Mouse (Mus musculus) embryonic facial prominence, embryonic 14.5 days (tissue): ENCODE results near the gene Ppm1e. TPM values are rescaled to one million over a fixed set of nuclear protein-coding genes. Genes with fewer than 3 reads are reported as not detected.
"Not testable (repeated sequence)": the region's sequence is repeated elsewhere in the genome, so short reads cannot be mapped to it uniquely, and the experiment has no call there.

Source experiments
- ATAC-seq: fragments of 200-750 bp; cut with Nextera tagmentation; 2 replicates; pipeline ENCODE4 v1.8.0; 2017; ENCODE audit warnings: low read depth, moderate number of reproducible peaks, moderate TSS enrichment
- DNase-seq: peaks from one replicate; pipeline ENCODE4 v3.0.0-alpha.2; 2015; ENCODE audit warnings: low spot score
- H3K27ac ChIP-seq: fragments of 300-500 bp; sonication (generic); replicated peaks from 2 replicates; pipeline ENCODE4 v1.5.1; 2014; ENCODE audit warnings: low read depth, mild to moderate bottlenecking, low read length, moderate library complexity
- H3K27me3 ChIP-seq: fragments of 300-500 bp; sonication (generic); replicated peaks from 2 replicates; pipeline ENCODE4 v1.6.1; 2014; ENCODE audit warnings: low read length; ENCODE audit not compliant: control insufficient read depth, insufficient read depth
- H3K36me3 ChIP-seq: fragments of 300-500 bp; sonication (generic); 2 replicates; pipeline ENCODE4 v1.6.1; 2014; ENCODE audit warnings: low read length, mixed read lengths; ENCODE audit not compliant: control insufficient read depth, insufficient read depth
- H3K4me1 ChIP-seq: fragments of 300-500 bp; sonication (generic); 2 replicates; pipeline ENCODE4 v1.6.1; 2014; ENCODE audit warnings: antibody characterized with exemption, low read length; ENCODE audit not compliant: control insufficient read depth, insufficient read depth
- H3K4me2 ChIP-seq: fragments of 300-500 bp; sonication (generic); 2 replicates; pipeline ENCODE4 v1.6.1; 2014; ENCODE audit warnings: low read depth, mild to moderate bottlenecking, low read length, moderate library complexity, mixed read lengths
- H3K4me3 ChIP-seq: fragments of 300-500 bp; sonication (generic); 2 replicates; pipeline ENCODE4 v1.5.1; 2014; ENCODE audit warnings: low read depth, mild to moderate bottlenecking, low read length
- H3K9ac ChIP-seq: fragments of 300-500 bp; sonication (generic); 2 replicates; pipeline ENCODE4 v1.6.1; 2014; ENCODE audit warnings: low read depth, mild to moderate bottlenecking, low read length, moderate library complexity, mixed read lengths
- H3K9me3 ChIP-seq: fragments of 300-500 bp; sonication (generic); 2 replicates; pipeline ENCODE4 v1.6.1; 2016; ENCODE audit warnings: low read length; ENCODE audit not compliant: control insufficient read depth
- WGBS: fragments of 180-500 bp; shearing (Covaris S2); extraction: QIAGEN DNeasy Blood & Tissue Kit; methylation state at CpG from one replicate; pipeline ENCODE4 v1.1.7; 2014; 5-methylcytosine and 5-hydroxymethylcytosine counted together
- polyA plus RNA-seq: library from polyadenylated mRNA; unstranded; fragments of >200 nt; fragmentation: Nextera tagmentation; extraction: Ambion mirVana; gene quantifications from 2 replicates; pipeline ENCODE4 v1.2.1, GENCODE M21; 2014

The Ppm1e gene
- polyA plus RNA-seq, 1 experiment from 2014 or later: 6.6 TPM

GRCm38 (mm10) chr11:87270958-87271357 lies 87.9 kb downstream of the Ppm1e start:
- Histone ChIP-seq H3K27me3 (no peaks in the 10 kb centered on the region), H3K36me3 (no peaks in the 10 kb centered on the region), H3K4me2 (no peak overlapping the region), H3K4me3 (no peak overlapping the region), H3K27ac (peak overlapping the region; percentile 76), H3K4me1 (no peaks in the 10 kb centered on the region), H3K9ac (no peak overlapping the region), H3K9me3 (0 out of 2 replicates have a peak, but pooled peaks cover 3% of the 10 kb centered on the region)
- ATAC-seq (no peak), DNase-seq (peak; percentile 84)
- WGBS: 4% methylated on average over 2 of the region's 2 CpGs

DNA sequence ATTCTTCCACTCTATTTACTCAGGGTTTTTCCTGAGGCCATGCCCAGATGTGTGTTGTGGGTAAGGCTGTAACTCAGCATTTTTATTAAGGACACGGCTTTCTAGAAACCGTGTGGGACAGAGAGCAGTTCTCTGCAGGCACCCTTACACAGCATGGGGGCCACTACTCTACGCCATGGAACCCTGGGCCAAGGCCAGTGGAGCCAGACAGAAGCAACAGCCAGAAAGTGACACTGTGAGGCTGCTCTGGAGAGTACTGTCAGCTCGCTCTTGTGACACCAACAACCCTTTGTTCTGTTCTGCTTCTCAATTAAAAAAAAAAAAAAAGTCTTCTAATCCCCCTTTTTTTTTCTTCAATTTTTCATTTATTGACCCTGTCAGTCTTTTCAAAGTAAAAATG lies 88.4 kb downstream of the Ppm1e start:
- WGBS: 36% methylated on average over 4 of the region's 4 CpGs
- peak overlapping the region; percentile 76 for H3K27ac ChIP-seq

GRCm38 (mm10) chr11:87268803-87269202 lies 90.0 kb downstream of the Ppm1e start:
- H3K9ac ChIP-seq: no peak overlapping the region
- no peaks in the 10 kb centered on the region for H3K36me3 ChIP-seq
- no peak overlapping the region for H3K4me2 ChIP-seq
- H3K27ac ChIP-seq: no peak overlapping the region
- DNase-seq (no peak), ATAC-seq (no peak)
- 0 out of 2 replicates have a peak, but pooled peaks cover 3% of the 10 kb centered on the region for H3K9me3 ChIP-seq
- peaks cover 6% of the 10 kb centered on the region; the same call in 1 of the 2 replicates for H3K4me1 ChIP-seq
- no peak overlapping the region for H3K4me3 ChIP-seq
- H3K27me3 ChIP-seq: no peaks in the 10 kb centered on the region
- 90% methylated on average over 2 of the region's 2 CpGs for WGBS

More for the DNA sequence above, 88.4 kb downstream of the Ppm1e start:
- Histone ChIP-seq H3K9me3 (0 out of 2 replicates have a peak, but pooled peaks cover 3% of the 10 kb centered on the region), H3K36me3 (no peaks in the 10 kb centered on the region), H3K27me3 (no peaks in the 10 kb centered on the region), H3K9ac (no peak overlapping the region), H3K4me3 (no peak overlapping the region), H3K4me1 (no peaks in the 10 kb centered on the region), H3K4me2 (no peak overlapping the region)
- ATAC-seq: no peak
- no peak for DNase-seq

DNA sequence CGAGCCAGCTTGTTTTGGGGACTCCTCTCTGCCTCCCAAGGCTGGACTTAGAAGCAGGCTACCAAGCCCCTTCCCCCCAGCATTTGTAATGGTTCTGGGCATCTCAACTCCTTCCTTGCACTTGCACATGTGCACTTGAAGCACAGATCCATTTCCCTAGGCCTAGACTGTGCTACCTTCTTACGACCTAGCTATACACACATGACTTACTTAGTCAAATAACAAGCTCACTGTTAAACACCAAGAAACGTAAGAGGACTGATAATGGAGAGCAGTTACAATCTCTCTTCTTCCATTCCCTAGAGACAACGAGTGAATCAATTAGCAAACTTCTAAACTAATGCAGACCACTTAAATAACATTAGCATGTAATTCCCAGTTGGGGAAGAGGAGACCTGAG lies 92.6 kb downstream of the Ppm1e start:
- Histone ChIP-seq H3K4me3 (no peak overlapping the region), H3K9me3 (no peaks in the 10 kb centered on the region), H3K4me2 (no peak overlapping the region), H3K27ac (no peak overlapping the region), H3K36me3 (no peaks in the 10 kb centered on the region), H3K4me1 (peaks cover 6% of the 10 kb centered on the region; the same call in 1 of the 2 replicates), H3K27me3 (no peaks in the 10 kb centered on the region), H3K9ac (no peak overlapping the region)
- ATAC-seq (no peak), DNase-seq (no peak)
- 57% methylated on average over 4 of the region's 4 CpGs for whole genome bisulfite sequencing

GRCm38 (mm10) chr11:87263946-87264345 lies 94.9 kb downstream of the Ppm1e start:
- DNase-seq: no peak
- H3K4me2 ChIP-seq: no peak overlapping the region

DNA sequence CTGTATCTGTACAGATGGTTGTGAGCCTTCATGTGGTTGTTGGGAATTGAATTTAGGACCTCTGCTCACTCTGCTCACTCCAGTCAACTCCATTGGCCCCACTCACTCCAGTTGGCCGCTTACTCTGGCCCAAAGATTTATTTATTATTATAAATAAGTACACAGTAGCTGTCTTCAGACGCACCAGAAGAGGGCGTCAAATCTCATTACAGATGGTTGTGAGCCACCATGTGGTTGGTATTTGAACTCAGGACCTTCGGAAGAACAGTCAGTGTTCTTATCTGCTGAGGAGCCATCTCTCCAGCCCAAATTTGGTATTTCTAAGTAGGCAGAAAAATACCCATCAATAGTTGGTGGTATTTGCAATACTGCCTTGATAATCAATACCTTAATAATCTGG lies 97.1 kb downstream of the Ppm1e start:
- WGBS: 65% methylated on average over 4 of the region's 4 CpGs
- DNase-seq, ATAC-seq: not testable (repeated sequence)

More at GRCm38 (mm10) chr11:87263946-87264345, 94.9 kb downstream of the Ppm1e start:
- H3K27ac ChIP-seq: no peak overlapping the region
- no peak overlapping the region for H3K9ac ChIP-seq
- no peaks in the 10 kb centered on the region for H3K36me3 ChIP-seq
- 17% methylated on average over 7 of the region's 7 CpGs for WGBS
- ATAC-seq: no peak
- H3K9me3 ChIP-seq: no peaks in the 10 kb centered on the region
- H3K27me3 ChIP-seq: no peaks in the 10 kb centered on the region
- no peak overlapping the region for H3K4me3 ChIP-seq
- H3K4me1 ChIP-seq: peaks cover 6% of the 10 kb centered on the region; the same call in 1 of the 2 replicates

DNA sequence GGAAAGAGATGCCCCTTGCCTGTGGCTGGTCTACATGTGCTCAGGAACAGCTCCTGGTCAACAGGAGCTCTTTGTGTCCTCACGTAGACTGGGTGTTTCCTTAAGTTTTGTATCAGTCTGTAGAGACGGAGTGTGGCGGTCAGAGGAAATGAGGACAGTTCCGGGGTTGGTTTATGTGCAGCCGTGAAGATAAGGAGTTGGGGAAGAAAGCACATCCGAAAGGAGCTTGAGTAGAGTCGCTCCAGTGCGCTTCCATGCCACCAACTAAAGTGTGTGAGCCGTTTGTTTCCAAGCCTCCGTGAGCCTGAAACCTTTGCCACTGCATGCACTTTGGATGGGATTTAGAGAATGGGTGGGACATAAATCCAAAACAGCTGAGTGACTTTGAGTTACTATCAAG lies 99.0 kb downstream of the Ppm1e start:
- H3K36me3 ChIP-seq: no peaks in the 10 kb centered on the region
- no peak overlapping the region for H3K27ac ChIP-seq
- H3K4me2 ChIP-seq: no peak overlapping the region
- WGBS: 81% methylated on average over 10 of the region's 10 CpGs
- H3K27me3 ChIP-seq: no peaks in the 10 kb centered on the region
- no peak overlapping the region for H3K9ac ChIP-seq
- no peak overlapping the region for H3K4me3 ChIP-seq
- DNase-seq (no peak), ATAC-seq (no peak)
- H3K4me1 ChIP-seq: peaks cover 6% of the 10 kb centered on the region; the same call in 1 of the 2 replicates
- no peaks in the 10 kb centered on the region for H3K9me3 ChIP-seq

More for the DNA sequence above, 97.1 kb downstream of the Ppm1e start:
- not testable (repeated sequence) for H3K4me2 ChIP-seq, H3K27ac ChIP-seq, H3K27me3 ChIP-seq, H3K9ac ChIP-seq, H3K36me3 ChIP-seq, H3K4me1 ChIP-seq, H3K4me3 ChIP-seq, H3K9me3 ChIP-seq

GRCm38 (mm10) chr11:87257282-87257681 lies 101.5 kb downstream of the Ppm1e start:
- ATAC-seq (no peak), DNase-seq (no peak)
- Histone ChIP-seq H3K27me3 (no peaks in the 10 kb centered on the region), H3K36me3 (no peaks in the 10 kb centered on the region), H3K9me3 (no peaks in the 10 kb centered on the region), H3K4me2 (no peak overlapping the region), H3K4me3 (no peak overlapping the region), H3K9ac (no peak overlapping the region), H3K4me1 (no peaks in the 10 kb centered on the region), H3K27ac (no peak overlapping the region)
- 89% methylated on average over 5 of the region's 5 CpGs for WGBS

- Histone ChIP-seq H3K27me3 (no peaks in the 10 kb centered on the region), H3K4me3 (no peak overlapping the region), H3K27ac (no peak overlapping the region), H3K4me2 (no peak overlapping the region), H3K36me3 (no peaks in the 10 kb centered on the region), H3K4me1 (no peaks in the 10 kb centered on the region), H3K9me3 (no peaks in the 10 kb centered on the region), H3K9ac (no peak overlapping the region)
- 46% methylated on average over 5 of the region's 5 CpGs for WGBS
- no peak for ATAC-seq
- peak; percentile 68 for DNase-seq
Measured at GRCm38 (mm10) chr11:87254149-87254548, 104.7 kb downstream of the Ppm1e start.
